Mouse (Mus musculus): ENCODE measurements around the gene Olfr502. TPM values are rescaled to one million over a fixed set of nuclear protein-coding genes. Genes with fewer than 3 reads are reported as not detected.
"Not testable (repeated sequence)": the region's sequence is repeated elsewhere in the genome, so short reads cannot be mapped to it uniquely, and the experiment has no call there.

The Olfr502 gene
- polyA plus RNA-seq (2014; fragmentation: Nextera tagmentation; extraction: Ambion mirVana) = not detected in 2 replicates

DNA sequence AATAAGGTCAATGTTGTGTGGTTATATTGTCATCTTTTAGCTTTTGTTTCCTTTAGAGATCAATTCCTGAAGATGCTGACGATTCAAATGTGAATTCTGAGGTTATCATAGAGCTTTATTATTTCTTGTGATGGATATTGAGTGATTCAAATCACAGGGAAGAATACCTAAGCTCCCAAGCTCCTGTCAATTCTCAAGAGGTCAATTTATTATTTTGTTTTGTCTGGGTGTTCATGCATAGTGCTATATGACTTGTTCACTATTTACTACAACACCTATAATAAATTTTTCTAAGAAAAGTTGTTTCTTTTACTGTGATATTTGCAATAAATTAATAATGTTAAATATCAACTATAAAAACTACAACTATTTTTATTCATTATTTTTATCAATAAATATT, at the start of gene Olfr502:
Gene Olfr502, minus strand, starts transcription at position 101 of the 400 bp plus-strand sequence.
- H3K27me3 ChIP-seq (replicated peaks; ENCODE audit: control insufficient read depth, insufficient read depth, low read length) = no peaks in the 10 kb centered on the region
- no peaks in the 10 kb centered on the region for H3K36me3 ChIP-seq (ENCODE audit: control insufficient read depth, insufficient read depth, low read length)
- no peak within 1 kb of the TSS for H3K4me2 ChIP-seq (ENCODE audit: low read length)
- WGBS = 89% methylated on average over 1 of the region's 1 CpGs
- H3K27ac ChIP-seq (ENCODE audit: low read depth, low read length) = no peak within 1 kb of the TSS
- ATAC-seq (no peak), DNase-seq (ENCODE audit: low spot score) (no peak)
- no peak within 1 kb of the TSS for H3K9ac ChIP-seq (ENCODE audit: low read length)
- H3K9me3 ChIP-seq (replicated peaks; ENCODE audit: control insufficient read depth, low read length) = no peaks in the 10 kb centered on the region
- no peak within 1 kb of the TSS for H3K4me3 ChIP-seq (ENCODE audit: low read depth, low read length)
- H3K4me1 ChIP-seq (ENCODE audit: control insufficient read depth, insufficient read depth, low read length) = no peaks in the 10 kb centered on the region

DNA sequence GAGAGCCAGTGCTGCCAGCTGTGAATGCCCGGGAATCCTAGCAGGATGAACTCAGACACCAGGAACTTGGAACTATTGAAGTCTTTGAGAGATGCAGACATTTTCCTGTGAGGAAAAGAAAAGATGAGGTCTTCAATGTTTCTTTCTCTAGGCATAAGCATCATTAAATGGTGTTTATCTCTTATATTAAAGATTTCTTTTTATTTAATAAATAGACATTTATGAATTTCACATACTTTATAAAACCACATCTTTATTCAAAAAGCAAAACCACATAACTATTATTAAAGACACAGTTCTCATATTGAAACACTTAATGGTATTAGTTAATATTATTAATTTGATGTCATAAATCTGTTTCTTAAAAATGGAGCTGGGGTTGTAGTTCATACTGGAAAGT, 40.8 kb upstream of the Olfr502 start, which contains the start of gene Olfr504:
Gene Olfr504, minus strand, starts transcription at position 101 of the 400 bp plus-strand sequence.
- Histone ChIP-seq H3K4me1 (ENCODE audit: control insufficient read depth, insufficient read depth, low read length) (no peaks in the 10 kb centered on the region), H3K36me3 (ENCODE audit: control insufficient read depth, insufficient read depth, low read length) (no peaks in the 10 kb centered on the region), H3K4me2 (ENCODE audit: low read length) (no peak within 1 kb of the TSS), H3K9ac (ENCODE audit: low read length) (no peak within 1 kb of the TSS), H3K27me3 (replicated peaks; ENCODE audit: control insufficient read depth, insufficient read depth, low read length) (no peaks in the 10 kb centered on the region), H3K4me3 (ENCODE audit: low read depth, low read length) (no peak within 1 kb of the TSS), H3K27ac (ENCODE audit: low read depth, low read length) (no peak within 1 kb of the TSS), H3K9me3 (replicated peaks; ENCODE audit: control insufficient read depth, low read length) (0 out of 2 replicates have a peak, but pooled peaks cover 2% of the 10 kb centered on the region)
- WGBS = 91% methylated on average over 1 of the region's 1 CpGs
- no peak for DNase-seq (ENCODE audit: low spot score)
- no peak for ATAC-seq

DNA sequence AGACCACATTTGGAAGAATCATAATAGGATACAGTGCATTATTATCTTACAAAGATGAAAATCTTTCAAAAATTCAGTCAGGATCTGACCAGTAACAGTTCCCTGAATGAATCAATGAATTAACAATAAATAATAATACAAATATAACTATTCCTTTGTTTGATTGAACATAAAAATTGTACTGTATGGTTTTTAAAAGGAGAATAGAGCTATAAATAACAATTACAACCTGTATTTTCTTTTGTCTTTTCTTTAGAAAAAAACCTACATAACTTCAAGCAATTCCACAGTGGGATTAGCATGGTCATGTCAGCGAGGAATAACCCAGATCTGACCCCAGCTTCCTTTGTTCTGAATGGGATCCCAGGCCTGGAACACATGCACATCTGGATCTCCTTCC, 19.4 kb upstream of the Olfr502 start, which contains the start of gene Olfr503:
Gene Olfr503, plus strand, starts transcription at position 301 of the 400 bp plus-strand sequence.
- not testable (repeated sequence) for H3K4me1 ChIP-seq (ENCODE audit: control insufficient read depth, insufficient read depth, low read length); H3K27ac ChIP-seq (ENCODE audit: low read depth, low read length); ATAC-seq; H3K4me3 ChIP-seq (ENCODE audit: low read depth, low read length); H3K9ac ChIP-seq (ENCODE audit: low read length); H3K4me2 ChIP-seq (ENCODE audit: low read length); H3K27me3 ChIP-seq (replicated peaks; ENCODE audit: control insufficient read depth, insufficient read depth, low read length); H3K9me3 ChIP-seq (replicated peaks; ENCODE audit: control insufficient read depth, low read length); H3K36me3 ChIP-seq (ENCODE audit: control insufficient read depth, insufficient read depth, low read length); DNase-seq (ENCODE audit: low spot score)
- 65% methylated on average over 1 of the region's 1 CpGs for whole genome bisulfite sequencing

DNA sequence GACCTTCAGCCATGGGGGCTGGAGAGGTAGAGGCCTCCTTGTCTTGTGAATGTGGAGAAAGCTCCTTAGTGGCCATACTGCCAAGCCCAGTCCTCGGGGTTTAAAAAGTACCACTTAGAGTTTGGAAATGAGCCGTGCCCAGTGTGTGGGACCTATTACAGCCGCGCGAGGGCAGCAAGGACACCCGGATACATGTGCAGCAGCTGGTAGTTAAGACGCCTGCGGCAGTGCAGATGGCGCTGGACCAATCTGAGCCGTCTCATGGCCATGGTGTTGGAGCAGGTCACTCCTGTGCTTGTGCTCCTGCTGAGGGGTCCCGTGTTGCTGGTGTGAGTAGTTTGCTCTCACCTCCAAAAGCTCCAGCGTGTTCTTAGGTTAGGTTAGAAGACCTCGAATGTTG, 17.6 kb upstream of the Olfr502 start:
- WGBS = 87% methylated on average over 13 of the region's 13 CpGs
- H3K9ac ChIP-seq (ENCODE audit: low read length) = no peak overlapping the region

More for the DNA sequence above, 17.6 kb upstream of the Olfr502 start:
- H3K4me1 ChIP-seq (ENCODE audit: control insufficient read depth, insufficient read depth, low read length) = no peaks in the 10 kb centered on the region
- H3K27ac ChIP-seq (ENCODE audit: low read depth, low read length) = no peak overlapping the region
- ATAC-seq (no peak), DNase-seq (ENCODE audit: low spot score) (no peak)
- H3K4me2 ChIP-seq (ENCODE audit: low read length) = no peak overlapping the region
- no peaks in the 10 kb centered on the region for H3K36me3 ChIP-seq (ENCODE audit: control insufficient read depth, insufficient read depth, low read length)
- H3K27me3 ChIP-seq (replicated peaks; ENCODE audit: control insufficient read depth, insufficient read depth, low read length) = no peaks in the 10 kb centered on the region
- no peak overlapping the region for H3K4me3 ChIP-seq (ENCODE audit: low read depth, low read length)
- no peaks in the 10 kb centered on the region for H3K9me3 ChIP-seq (replicated peaks; ENCODE audit: control insufficient read depth, low read length)

Other genes with a start within 250 kb of the Olfr502 start
- gene Olfr490, start 236.1 kb downstream of the Olfr502 start, polyA plus RNA-seq (2014; fragmentation: Nextera tagmentation; extraction: Ambion mirVana) = not detected in 2 replicates
- gene Olfr491, start 211.6 kb downstream of the Olfr502 start, polyA plus RNA-seq (2014; fragmentation: Nextera tagmentation; extraction: Ambion mirVana) = not detected in 2 replicates
- gene Olfr492, start 201.4 kb downstream of the Olfr502 start, polyA plus RNA-seq (2014; fragmentation: Nextera tagmentation; extraction: Ambion mirVana) = not detected in 2 replicates
- not detected in 2 replicates for gene Olfr493, start 178.1 kb downstream of the Olfr502 start, polyA plus RNA-seq (2014; fragmentation: Nextera tagmentation; extraction: Ambion mirVana)
- not detected in 2 replicates for gene Olfr494, start 159.7 kb downstream of the Olfr502 start, polyA plus RNA-seq (2014; fragmentation: Nextera tagmentation; extraction: Ambion mirVana)
- not detected in 2 replicates for gene Olfr495, start 131.9 kb downstream of the Olfr502 start, polyA plus RNA-seq (2014; fragmentation: Nextera tagmentation; extraction: Ambion mirVana)
- not detected in 2 replicates for gene Olfr497, start 104.6 kb downstream of the Olfr502 start, polyA plus RNA-seq (2014; fragmentation: Nextera tagmentation; extraction: Ambion mirVana)
- not detected in 2 replicates for gene Olfr498, start 59.7 kb downstream of the Olfr502 start, polyA plus RNA-seq (2014; fragmentation: Nextera tagmentation; extraction: Ambion mirVana)
- gene Olfr503, start 19.5 kb upstream of the Olfr502 start, polyA plus RNA-seq (2014; fragmentation: Nextera tagmentation; extraction: Ambion mirVana) = not detected in 2 replicates
- not detected in 2 replicates for gene Olfr504, start 40.7 kb upstream of the Olfr502 start, polyA plus RNA-seq (2014; fragmentation: Nextera tagmentation; extraction: Ambion mirVana)
- not detected in 2 replicates for gene Olfr506, start 85.7 kb upstream of the Olfr502 start, polyA plus RNA-seq (2014; fragmentation: Nextera tagmentation; extraction: Ambion mirVana)
- not detected in 2 replicates for gene Olfr507, start 96.7 kb upstream of the Olfr502 start, polyA plus RNA-seq (2014; fragmentation: Nextera tagmentation; extraction: Ambion mirVana)
- gene Olfr508, start 104.9 kb upstream of the Olfr502 start, polyA plus RNA-seq (2014; fragmentation: Nextera tagmentation; extraction: Ambion mirVana) = not detected in 2 replicates
- gene Olfr509, start 126.8 kb upstream of the Olfr502 start, polyA plus RNA-seq (2014; fragmentation: Nextera tagmentation; extraction: Ambion mirVana) = not detected in 2 replicates
- gene Olfr510, start 141.4 kb upstream of the Olfr502 start, polyA plus RNA-seq (2014; fragmentation: Nextera tagmentation; extraction: Ambion mirVana) = not detected in 2 replicates
- not detected in 2 replicates for gene Olfr512, start 188.3 kb upstream of the Olfr502 start, polyA plus RNA-seq (2014; fragmentation: Nextera tagmentation; extraction: Ambion mirVana)
- gene Olfr513, start 225.9 kb upstream of the Olfr502 start, polyA plus RNA-seq (2014; fragmentation: Nextera tagmentation; extraction: Ambion mirVana) = not detected in 2 replicates

Data from forebrain, embryonic 14.5 days (tissue).